Mouse (Mus musculus) testis, postnatal 10 days (tissue): ENCODE results near the gene Gm49325.

Experiments
- DNase-seq: peaks from one replicate; pipeline ENCODE4 v3.0.0; 2021; ENCODE audit warnings: low spot score

The Gm49325 gene

GRCm38 (mm10) chr10:77605908-77606826 lies at the start of gene Gm49325, which contains the start of gene Sumo3:
Gm49325 (plus strand) TSS chr10:77606197.
Sumo3 (plus strand) TSS chr10:77606097.
- DNase-seq, result peak; percentile 100

GRCm38 (mm10) chr10:77556631-77557030 lies 49.4 kb upstream of the Gm49325 start:
- no peak for DNase-seq

DNA sequence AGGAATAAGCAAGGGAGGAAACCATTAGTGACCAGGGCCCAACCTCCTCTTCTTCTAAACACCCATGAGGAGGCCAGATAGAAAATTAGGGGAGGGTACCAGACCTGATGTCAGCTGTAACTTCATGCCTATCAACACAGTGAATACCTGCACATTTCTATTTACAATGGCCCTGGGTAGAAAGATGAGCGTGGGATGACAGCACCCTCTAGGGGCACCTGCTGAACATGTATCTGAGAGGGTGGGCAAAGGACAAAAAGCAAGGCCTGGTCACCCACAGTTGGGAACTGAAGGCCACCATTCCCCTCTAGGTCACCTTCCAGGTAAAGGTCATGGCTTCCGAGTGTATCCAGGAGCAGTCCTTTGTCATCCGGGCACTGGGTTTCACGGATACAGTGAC lies 48.4 kb upstream of the Gm49325 start:
- no peak for DNase-seq

DNA sequence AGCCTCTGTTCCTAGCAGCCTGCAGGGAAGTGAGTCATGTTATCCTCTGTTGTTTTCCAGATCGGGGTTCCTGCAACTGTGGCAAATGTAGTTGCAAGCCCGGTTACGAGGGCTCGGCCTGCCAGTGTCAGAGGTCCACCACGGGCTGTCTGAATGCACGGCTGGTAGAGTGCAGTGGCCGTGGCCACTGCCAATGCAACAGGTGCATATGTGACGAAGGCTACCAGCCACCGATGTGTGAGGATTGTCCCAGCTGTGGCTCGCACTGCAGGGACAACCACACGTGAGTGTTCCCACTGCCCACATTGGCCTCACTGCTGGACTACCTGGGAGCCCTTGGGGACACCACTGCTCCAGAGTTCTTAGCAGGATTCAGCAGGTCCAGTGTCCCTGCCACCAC lies 45.9 kb upstream of the Gm49325 start:
- DNase-seq, result no peak

DNA sequence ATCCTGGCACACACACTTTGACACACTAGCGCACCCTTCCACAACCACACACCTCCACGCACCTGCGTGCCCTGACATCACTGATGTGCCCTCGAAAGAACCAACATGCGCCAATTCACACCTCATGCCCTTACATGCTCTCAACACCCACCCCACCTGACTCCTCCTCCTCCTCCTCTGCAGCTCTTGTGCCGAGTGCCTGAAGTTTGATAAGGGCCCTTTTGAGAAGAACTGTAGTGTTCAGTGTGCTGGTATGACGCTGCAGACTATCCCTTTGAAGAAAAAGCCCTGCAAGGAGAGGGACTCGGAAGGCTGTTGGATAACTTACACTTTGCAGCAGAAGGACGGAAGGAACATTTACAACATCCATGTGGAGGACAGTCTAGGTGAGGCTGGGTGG lies 45.2 kb upstream of the Gm49325 start:
- DNase-seq, result no peak

DNA sequence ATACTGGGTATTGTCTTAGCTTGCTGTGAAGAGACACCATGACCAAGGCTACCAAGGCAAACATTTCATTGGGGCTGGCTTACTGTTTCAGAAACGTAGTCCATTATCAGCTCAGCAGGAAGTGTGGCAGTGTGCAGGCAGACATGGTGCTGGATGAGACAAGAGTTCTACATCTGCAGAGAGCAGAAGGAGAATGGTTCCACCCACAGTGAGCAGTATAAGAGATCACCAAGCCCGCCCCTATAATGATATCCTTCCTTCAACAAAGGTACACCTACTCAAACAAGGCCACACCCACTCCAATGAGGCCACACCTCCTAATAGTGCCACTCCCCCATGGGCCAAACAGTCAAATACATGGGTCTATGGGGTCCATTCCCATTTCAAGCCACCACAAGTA lies 44.5 kb upstream of the Gm49325 start:
- no peak for DNase-seq

GRCm38 (mm10) chr10:77565005-77565404 lies 41.0 kb upstream of the Gm49325 start:
- no peak for DNase-seq

- DNase-seq, result peak; percentile 95
These were observed 39.3 kb upstream of the Gm49325 start for GRCm38 (mm10) chr10:77566651-77567050.

DNA sequence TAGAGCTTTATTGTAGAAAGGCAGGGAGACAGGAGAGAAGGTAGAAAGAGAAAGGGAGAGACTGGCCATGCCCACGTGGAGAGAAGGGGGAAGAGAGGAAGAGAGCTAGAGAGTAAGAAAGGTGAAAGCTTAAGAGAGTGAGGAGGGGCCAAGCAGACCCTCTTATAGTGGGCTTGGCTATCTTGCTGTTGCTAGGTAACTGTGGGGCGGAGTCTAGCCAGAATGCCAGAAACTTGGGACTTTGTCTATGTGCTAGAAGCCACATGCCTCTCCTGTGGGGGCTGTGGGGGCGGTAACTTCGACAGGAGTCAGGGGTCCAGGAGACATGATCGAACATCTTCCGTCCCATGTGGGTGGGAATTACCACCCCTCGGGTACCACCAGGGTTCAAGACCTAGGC lies 36.5 kb upstream of the Gm49325 start:
- no peak for DNase-seq

DNA sequence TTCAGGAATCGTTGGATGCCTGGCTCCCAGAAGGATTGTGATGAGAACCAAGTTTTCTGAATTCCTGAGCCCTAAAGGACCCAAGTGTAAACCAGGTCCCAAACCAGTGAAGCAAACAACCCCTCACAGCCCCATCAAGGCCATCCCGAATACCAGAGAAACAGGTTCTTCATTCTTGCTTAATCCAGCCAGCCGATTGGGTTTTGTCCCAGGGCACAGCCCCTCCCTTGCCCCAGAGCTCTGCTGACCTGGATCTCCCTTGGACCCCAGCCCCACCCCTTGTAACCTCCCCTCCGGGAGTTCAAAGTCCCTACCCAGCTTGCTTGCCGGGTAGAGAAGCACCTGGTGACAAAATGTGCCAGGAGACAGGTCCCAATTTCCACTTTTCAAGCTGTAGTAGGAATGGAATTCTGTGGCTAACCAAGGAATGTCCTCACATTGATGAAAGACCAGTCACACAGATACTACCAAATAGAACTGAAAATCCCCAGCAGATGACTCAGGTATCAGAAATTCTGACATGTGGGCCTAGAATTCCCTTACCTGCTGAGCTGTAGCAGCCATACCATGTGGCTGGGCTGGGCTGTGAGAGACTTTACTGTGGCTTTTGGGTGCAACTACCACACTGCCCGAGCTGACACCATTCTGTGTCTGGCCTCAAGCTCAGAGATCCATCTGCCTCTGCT lies 35.9 kb upstream of the Gm49325 start:
- DNase-seq, result no peak

DNA sequence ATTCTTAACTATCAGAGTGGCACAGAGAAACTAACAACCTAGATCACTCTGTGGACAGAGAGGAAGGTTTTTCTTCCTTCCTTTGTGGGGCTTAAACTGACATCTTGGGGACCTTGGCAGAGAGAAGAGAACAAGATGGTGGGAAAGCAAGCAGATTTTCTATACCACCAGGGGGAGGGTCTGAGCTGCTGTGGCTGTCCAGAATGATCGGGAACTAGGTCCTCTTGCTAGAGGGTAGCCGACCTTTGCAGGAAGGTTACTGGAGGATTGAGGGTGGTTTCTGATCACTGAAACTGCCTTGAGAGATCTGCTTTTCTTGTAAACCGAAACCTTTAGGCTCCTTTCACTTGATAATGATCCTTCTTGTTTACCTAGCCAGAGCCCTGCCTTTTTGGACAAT lies 33.8 kb upstream of the Gm49325 start:
- DNase-seq, result no peak

DNA sequence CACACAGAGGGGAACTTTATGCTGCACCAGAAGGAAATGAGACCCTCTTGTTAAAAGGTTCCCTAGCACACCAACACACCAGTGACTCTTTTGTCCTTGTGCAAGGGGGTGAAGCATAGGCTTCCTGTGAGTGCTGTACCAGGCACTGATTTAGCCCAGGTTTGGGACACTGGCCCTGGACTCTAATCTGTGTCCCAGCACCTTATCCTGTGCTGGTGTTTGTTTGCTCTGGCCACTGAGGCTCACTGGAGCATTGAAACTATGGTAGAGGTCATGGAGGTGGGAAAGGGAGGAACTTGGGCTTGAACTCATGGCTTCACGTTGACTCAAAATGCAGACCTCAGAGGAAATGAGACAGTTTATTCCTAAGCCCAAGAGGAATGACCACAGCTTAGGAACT lies 32.8 kb upstream of the Gm49325 start:
- no peak for DNase-seq

- no peak for DNase-seq
These were observed 25.7 kb upstream of the Gm49325 start for GRCm38 (mm10) chr10:77580027-77580920.

GRCm38 (mm10) chr10:77581023-77581407 lies 25.0 kb upstream of the Gm49325 start:
- DNase-seq, result no peak

GRCm38 (mm10) chr10:77581408-77582284 lies 24.4 kb upstream of the Gm49325 start, which contains the start of gene Pttg1ip:
Pttg1ip (plus strand) TSS chr10:77581720.
- DNase-seq, result peak; percentile 97

DNA sequence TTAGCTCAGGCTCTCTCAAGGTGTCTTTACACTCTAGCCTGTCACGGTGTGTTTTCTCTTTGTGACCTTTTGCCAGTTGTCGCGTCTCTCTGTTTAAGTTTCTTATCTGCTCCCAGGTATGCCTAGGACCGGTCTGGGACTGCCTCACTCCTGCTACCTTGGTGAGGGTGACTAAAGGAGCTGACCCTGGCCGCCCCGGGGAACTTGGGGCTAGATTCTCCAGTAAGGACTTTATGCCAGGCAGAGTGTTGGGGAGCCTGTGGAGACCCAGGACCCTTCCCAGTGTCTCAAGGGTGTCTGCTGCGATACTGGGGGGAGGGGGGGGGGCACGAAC lies 23.7 kb upstream of the Gm49325 start:
- no peak for DNase-seq

DNA sequence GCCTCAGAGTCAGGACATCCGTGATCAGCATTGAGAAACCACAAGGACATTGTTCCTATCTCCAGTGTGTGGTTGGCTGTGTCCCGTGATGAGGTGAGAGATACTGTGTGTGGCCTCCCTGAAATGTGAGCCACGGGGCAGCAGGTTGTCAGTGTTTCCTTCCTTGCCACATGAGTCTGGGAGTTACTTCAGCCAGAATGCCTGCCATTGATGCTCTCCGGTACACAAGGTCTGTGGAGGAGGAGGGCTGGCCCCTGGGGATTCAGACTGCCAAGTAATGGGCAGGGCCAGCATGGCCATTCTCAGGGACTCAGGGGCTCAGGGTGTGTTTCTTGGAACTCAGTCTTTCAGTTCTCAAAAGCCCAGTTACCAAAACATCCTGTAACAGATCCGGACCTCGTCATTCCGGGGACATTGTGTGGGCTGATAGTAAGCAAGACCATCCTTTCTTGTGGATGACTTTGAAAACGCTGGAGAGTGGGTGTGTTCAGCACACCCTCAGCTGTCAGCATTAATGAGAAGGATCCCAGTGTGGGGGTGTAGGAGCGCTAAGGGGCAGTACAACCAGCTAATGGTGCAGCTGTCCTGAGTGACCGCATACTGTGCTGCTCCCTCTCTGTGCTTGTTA lies 22.1 kb upstream of the Gm49325 start:
- no peak for DNase-seq

DNA sequence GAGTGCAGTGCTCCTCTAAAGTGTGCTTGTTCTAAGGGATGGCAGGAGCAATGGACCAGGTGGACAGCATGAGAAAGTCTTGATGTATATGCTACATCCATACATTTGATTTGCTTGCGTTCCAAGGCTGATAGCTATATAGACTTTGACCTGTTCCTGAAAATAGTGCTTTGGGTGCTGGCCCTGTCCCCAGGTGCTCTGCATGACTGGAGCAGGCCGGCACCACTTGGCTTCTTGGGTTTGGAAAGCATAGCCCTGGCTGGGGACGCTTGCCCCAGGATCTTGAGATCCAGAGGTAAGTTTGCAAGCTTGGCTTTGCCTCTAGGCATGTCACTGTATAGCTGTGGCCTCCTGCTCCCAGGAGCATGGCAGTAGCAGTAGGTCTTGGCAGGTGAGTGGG lies 19.4 kb upstream of the Gm49325 start:
- DNase-seq, result no peak

DNA sequence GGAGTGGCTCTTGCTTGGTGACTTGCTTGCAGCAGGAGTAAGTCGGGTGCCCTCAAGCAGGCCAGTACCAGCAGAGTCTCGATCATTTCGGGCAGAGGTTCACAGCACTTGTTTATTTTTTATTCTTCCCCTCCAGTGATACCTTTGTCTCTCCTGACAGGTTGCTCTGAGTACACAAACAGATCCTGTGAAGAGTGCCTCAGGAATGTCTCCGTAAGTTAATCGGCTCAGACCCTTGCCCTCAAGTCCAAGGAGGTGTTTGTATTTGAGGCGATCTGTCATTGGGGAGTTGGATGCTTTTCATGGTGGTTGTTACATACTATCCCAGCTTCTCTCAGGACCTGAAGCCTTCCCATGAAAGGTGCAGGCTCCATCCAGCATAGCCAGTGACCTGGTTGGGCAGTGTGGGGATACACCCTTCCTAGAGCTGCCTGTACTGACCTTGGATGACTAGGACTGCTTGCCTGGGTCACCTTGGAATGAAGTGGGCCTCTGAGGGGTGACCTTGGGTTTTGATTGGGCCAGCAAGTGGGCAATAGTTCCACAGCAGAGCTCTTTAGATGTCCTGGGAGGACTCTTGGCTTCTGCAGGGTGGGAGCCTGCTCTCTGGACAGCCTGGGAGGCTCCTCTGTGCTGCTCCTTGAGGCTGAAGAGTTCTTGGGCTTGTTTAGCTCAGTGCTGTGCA lies 18.8 kb upstream of the Gm49325 start:
- no peak for DNase-seq

- DNase-seq, result no peak
These were observed 18.0 kb upstream of the Gm49325 start for GRCm38 (mm10) chr10:77588036-77588435.
